8 mouse cellular contexts compared by ENCODE assay signal in genomic region chr15:81836124-81836821, GRCm38 (mm10). TPM values are rescaled to one million over a fixed set of nuclear protein-coding genes. Genes with fewer than 3 reads are reported as not detected.
DNase-seq lines count a peak whose midpoint lies in the region; ATAC-seq and TF ChIP-seq lines count a peak whose summit lies in the region.

No protein-coding gene starts in this region.

- no peak overlapping the region for H3K27ac ChIP-seq in forebrain, embryonic 15.5 days (replicated peaks)
- H3K27ac ChIP-seq in heart, postnatal 0 days (ENCODE audit: low read depth), result peak overlapping the region; percentile 99
- no peak overlapping the region for H3K27ac ChIP-seq in liver, embryonic 14.5 days
- no peak overlapping the region for H3K27ac ChIP-seq in neural tube, embryonic 11.5 days (ENCODE audit: low read depth, low read length)

- WGBS in forebrain, embryonic 15.5 days, result 1% methylated on average over 33 of the region's 33 CpGs
- 4% methylated on average over 33 of the region's 33 CpGs for WGBS in heart, postnatal 0 days
- WGBS in liver, embryonic 14.5 days (ENCODE audit: insufficient replicate concordance), result 1% methylated on average over 33 of the region's 33 CpGs
- 3% methylated on average over 31 of the region's 33 CpGs for WGBS in neural tube, embryonic 11.5 days

- TF ChIP-seq CTCF in E14TG2a.4 (conservative IDR thresholded peaks at IDR 0.05; ENCODE audit: low read length), result no peak
- TF ChIP-seq CTCF in heart, postnatal 0 days (IDR thresholded peaks at IDR 0.05; ENCODE audit: low read depth), result no peak; the same call in 1 of the 2 replicates
- no peak for TF ChIP-seq CTCF in liver, embryonic 14.5 days (IDR thresholded peaks at IDR 0.05; ENCODE audit: low read depth)

- H3K4me2 ChIP-seq in forebrain, embryonic 15.5 days (replicated peaks), result peak overlapping the region; percentile 41
- H3K4me2 ChIP-seq in heart, postnatal 0 days (ENCODE audit: low read depth, low read length), result peak overlapping the region; percentile 54
- H3K4me2 ChIP-seq in liver, embryonic 14.5 days (ENCODE audit: low read depth), result peak overlapping the region; percentile 51
- H3K4me2 ChIP-seq in neural tube, embryonic 11.5 days (ENCODE audit: low read depth), result peak overlapping the region; percentile 39

- H3K27me3 ChIP-seq in E14TG2a.4 (ENCODE audit: insufficient read depth, low read length), result peaks cover 53% of the 10 kb centered on the region
- no peaks in the 10 kb centered on the region for H3K27me3 ChIP-seq in forebrain, embryonic 15.5 days
- H3K27me3 ChIP-seq in heart, postnatal 0 days (ENCODE audit: control insufficient read depth, insufficient read depth, low read length), result no peaks in the 10 kb centered on the region
- peaks cover 5% of the 10 kb centered on the region for H3K27me3 ChIP-seq in liver, embryonic 14.5 days (ENCODE audit: control insufficient read depth, insufficient read depth, low read length)
- H3K27me3 ChIP-seq in neural tube, embryonic 11.5 days (ENCODE audit: control insufficient read depth, insufficient read depth, low read length), result no peaks in the 10 kb centered on the region

- peak; percentile 51 for ATAC-seq in forebrain, embryonic 15.5 days (replicated peaks)
- peak; percentile 78 for ATAC-seq in heart, postnatal 0 days (ENCODE audit: insufficient read depth, low read depth)
- no peak for ATAC-seq in liver, embryonic 14.5 days (ENCODE audit: insufficient read depth)
- ATAC-seq in neural tube, embryonic 11.5 days (ENCODE audit: insufficient read depth, low FRiP score, low TSS enrichment), result peak; percentile 76; the same call in 1 of the 2 replicates

- peaks cover 37% of the 10 kb centered on the region for H3K4me1 ChIP-seq in E14TG2a.4 (replicated peaks; ENCODE audit: low read depth, low read length)
- peaks cover 24% of the 10 kb centered on the region for H3K4me1 ChIP-seq in forebrain, embryonic 15.5 days
- peaks cover 60% of the 10 kb centered on the region for H3K4me1 ChIP-seq in heart, postnatal 0 days (ENCODE audit: control insufficient read depth, insufficient read depth)
- peaks cover 2 to 10% of the 10 kb centered on the region in 2 experiments; a peak in 3 of 4 replicates for H3K4me1 ChIP-seq in liver, embryonic 14.5 days (replicated peaks; ENCODE audit: control insufficient read depth in 2 of 2, insufficient read depth in 2 of 2, low read length in 1 of 2)
- 0 out of 2 replicates have a peak, but pooled peaks cover 5% of the 10 kb centered on the region for H3K4me1 ChIP-seq in neural tube, embryonic 11.5 days (ENCODE audit: control insufficient read depth, insufficient read depth, low read length)

- peak overlapping the region; percentile 27; the same call in 1 of the 2 replicates for H3K9ac ChIP-seq in forebrain, embryonic 15.5 days (replicated peaks)
- peak overlapping the region; percentile 36 for H3K9ac ChIP-seq in heart, postnatal 0 days (replicated peaks; ENCODE audit: low read depth, low read length)
- no peak overlapping the region for H3K9ac ChIP-seq in liver, embryonic 14.5 days (replicated peaks)
- peak overlapping the region; percentile 41 for H3K9ac ChIP-seq in neural tube, embryonic 11.5 days (ENCODE audit: low read length)

- peak; percentile 88 for DNase-seq in cerebellum, adult 11 months
- peak; percentile 96 for DNase-seq in heart, postnatal 0 days (ENCODE audit: low spot score)
- peak; percentile 94 to 98 for DNase-seq in kidney, postnatal 36 days
- no peak for DNase-seq in liver, embryonic 14.5 days (ENCODE audit: low read depth in 3 of 3, low spot score in 3 of 3)
- DNase-seq in neural tube, embryonic 11.5 days (ENCODE audit: low spot score), result peak; percentile 66
- DNase-seq in testis, postnatal 14 days (ENCODE audit: low spot score), result peak; percentile 85

- TF ChIP-seq EP300 in heart, postnatal 0 days (IDR thresholded peaks at IDR 0.05; ENCODE audit: low read depth), result peak; percentile 96
- TF ChIP-seq EP300 in liver, embryonic 14.5 days (IDR thresholded peaks at IDR 0.05; ENCODE audit: low read depth), result no peak

- H3K4me3 ChIP-seq in E14TG2a.4 (replicated peaks; ENCODE audit: low read length), result peak overlapping the region; percentile 71
- H3K4me3 ChIP-seq in forebrain, embryonic 15.5 days, result peak overlapping the region; percentile 29
- H3K4me3 ChIP-seq in heart, postnatal 0 days (ENCODE audit: low read depth, low read length), result peak overlapping the region; percentile 26
- H3K4me3 ChIP-seq in liver, embryonic 14.5 days (ENCODE audit: insufficient read depth in 1 of 2, low read depth in 2 of 2, low read length in 2 of 2), result peak overlapping the region; percentile 5 to 32; a peak in 3 of 4 replicates
- H3K4me3 ChIP-seq in neural tube, embryonic 11.5 days (ENCODE audit: low read depth, low read length), result peak overlapping the region; percentile 15; the same call in 1 of the 2 replicates

- no peaks in the 10 kb centered on the region for H3K36me3 ChIP-seq in E14TG2a.4 (ENCODE audit: insufficient read depth, low read length)
- no peaks in the 10 kb centered on the region for H3K36me3 ChIP-seq in forebrain, embryonic 15.5 days
- H3K36me3 ChIP-seq in heart, postnatal 0 days (replicated peaks; ENCODE audit: control insufficient read depth, insufficient read depth, low read length), result no peaks in the 10 kb centered on the region
- H3K36me3 ChIP-seq in liver, embryonic 14.5 days (replicated peaks; ENCODE audit: control insufficient read depth, insufficient read depth, low read depth), result no peaks in the 10 kb centered on the region
- H3K36me3 ChIP-seq in neural tube, embryonic 11.5 days (ENCODE audit: control insufficient read depth, insufficient read depth, low read length), result no peaks in the 10 kb centered on the region

- no peaks in the 10 kb centered on the region for H3K9me3 ChIP-seq in E14TG2a.4 (ENCODE audit: low read length)
- no peaks in the 10 kb centered on the region for H3K9me3 ChIP-seq in forebrain, embryonic 15.5 days
- H3K9me3 ChIP-seq in heart, postnatal 0 days (replicated peaks; ENCODE audit: control insufficient read depth, low read length), result no peaks in the 10 kb centered on the region
- H3K9me3 ChIP-seq in liver, embryonic 14.5 days (ENCODE audit: control insufficient read depth, low read length), result no peaks in the 10 kb centered on the region
- no peaks in the 10 kb centered on the region for H3K9me3 ChIP-seq in neural tube, embryonic 11.5 days (ENCODE audit: control insufficient read depth, low read length)

RNA-seq across cellular contexts. Expression of gene Tob2, which starts 22.3 kb away (rescaled TPM):
- polyA plus RNA-seq in forebrain, embryonic 15.5 days (2015; fragmentation: Nextera tagmentation; extraction: Ambion mirVana), result 20.2 and 21.1 TPM in 2 replicates
- 19.2 and 75.8 TPM in 2 replicates for total RNA-seq in heart, postnatal 0 days (2014; rRNA removed; ENCODE audit: low replicate concordance)
- polyA plus RNA-seq in heart, postnatal 0 days (2015; fragmentation: Nextera tagmentation; extraction: Ambion mirVana), result 16.0 and 18.2 TPM in 2 replicates
- 4.9 and 5.1 TPM in 2 replicates for polyA plus RNA-seq in liver, embryonic 14.5 days (2012; rRNA removed)
- polyA plus RNA-seq in liver, embryonic 14.5 days (2014; fragmentation: Nextera tagmentation; extraction: Ambion mirVana), result 5.6 and 7.2 TPM in 2 replicates
- polyA plus RNA-seq in neural tube, embryonic 11.5 days (2014; fragmentation: Nextera tagmentation; extraction: Ambion mirVana), result 15.8 and 15.9 TPM in 2 replicates

RNA-seq across cellular contexts. Expression of gene Tef, which starts 34.1 kb away (rescaled TPM):
- 31.9 and 32.6 TPM in 2 replicates for polyA plus RNA-seq in forebrain, embryonic 15.5 days (2015; fragmentation: Nextera tagmentation; extraction: Ambion mirVana)
- total RNA-seq in heart, postnatal 0 days (2014; rRNA removed; ENCODE audit: low replicate concordance), result 41.5 and 58.7 TPM in 2 replicates
- 27.8 and 30.3 TPM in 2 replicates for polyA plus RNA-seq in heart, postnatal 0 days (2015; fragmentation: Nextera tagmentation; extraction: Ambion mirVana)
- polyA plus RNA-seq in liver, embryonic 14.5 days (2012; rRNA removed), result 4.4 and 5.1 TPM in 2 replicates
- polyA plus RNA-seq in liver, embryonic 14.5 days (2014; fragmentation: Nextera tagmentation; extraction: Ambion mirVana), result 2.7 and 5.0 TPM in 2 replicates
- polyA plus RNA-seq in neural tube, embryonic 11.5 days (2014; fragmentation: Nextera tagmentation; extraction: Ambion mirVana), result 13.7 and 14.1 TPM in 2 replicates

RNA-seq across cellular contexts. Expression of gene Phf5a, which starts 35.4 kb away (rescaled TPM):
- 124 and 128 TPM in 2 replicates for polyA plus RNA-seq in forebrain, embryonic 15.5 days (2015; fragmentation: Nextera tagmentation; extraction: Ambion mirVana)
- total RNA-seq in heart, postnatal 0 days (2014; rRNA removed; ENCODE audit: low replicate concordance), result 26.9 and 31.0 TPM in 2 replicates
- 60.7 and 65.3 TPM in 2 replicates for polyA plus RNA-seq in heart, postnatal 0 days (2015; fragmentation: Nextera tagmentation; extraction: Ambion mirVana)
- 42.3 and 72.6 TPM in 2 replicates for polyA plus RNA-seq in liver, embryonic 14.5 days (2012; rRNA removed)
- polyA plus RNA-seq in liver, embryonic 14.5 days (2014; fragmentation: Nextera tagmentation; extraction: Ambion mirVana), result 120 and 130 TPM in 2 replicates
- 197 and 203 TPM in 2 replicates for polyA plus RNA-seq in neural tube, embryonic 11.5 days (2014; fragmentation: Nextera tagmentation; extraction: Ambion mirVana)

RNA-seq across cellular contexts. Expression of gene Aco2, which starts 35.8 kb away (rescaled TPM):
- polyA plus RNA-seq in forebrain, embryonic 15.5 days (2015; fragmentation: Nextera tagmentation; extraction: Ambion mirVana), result 243 and 244 TPM in 2 replicates
- total RNA-seq in heart, postnatal 0 days (2014; rRNA removed; ENCODE audit: low replicate concordance), result 2,020 and 2,039 TPM in 2 replicates
- polyA plus RNA-seq in heart, postnatal 0 days (2015; fragmentation: Nextera tagmentation; extraction: Ambion mirVana), result 1,019 and 1,040 TPM in 2 replicates
- 74.9 and 85.0 TPM in 2 replicates for polyA plus RNA-seq in liver, embryonic 14.5 days (2012; rRNA removed)
- polyA plus RNA-seq in liver, embryonic 14.5 days (2014; fragmentation: Nextera tagmentation; extraction: Ambion mirVana), result 72.1 and 80.6 TPM in 2 replicates
- polyA plus RNA-seq in neural tube, embryonic 11.5 days (2014; fragmentation: Nextera tagmentation; extraction: Ambion mirVana), result 190 and 200 TPM in 2 replicates

Comparison
In these comparisons a context has a peak if more than half of its experiments do, and no peak if none do; other contexts are left out.
1. H3K4me3 ChIP-seq: peak in every context shown above with its lines; median percentile 71 in E14TG2a.4; 29 in forebrain, embryonic 15.5 days; 26 in heart, postnatal 0 days; 18 in liver, embryonic 14.5 days; 15 in neural tube, embryonic 11.5 days.
2. DNase-seq: peak in cerebellum, adult 11 months (single experiment), heart, postnatal 0 days (single experiment), kidney, postnatal 36 days (2 of 2), neural tube, embryonic 11.5 days (single experiment) and testis, postnatal 14 days (single experiment); none in liver, embryonic 14.5 days (0 of 3).
3. Peak in every context shown above with its lines, with median percentiles within 50 percentile points of each other: H3K4me2 ChIP-seq.